Mouse (Mus musculus) hindbrain, embryonic 15.5 days (tissue): ENCODE data around the gene Pacrg. TPM values are rescaled to one million over a fixed set of nuclear protein-coding genes. Genes with fewer than 3 reads are reported as not detected.
A peak's percentile ranks its signal among the peaks of the same experiment; 100 is the strongest.

ENCODE experiments used
- ATAC-seq: fragments of 200-750 bp; cut with Nextera tagmentation; 2 replicates; pipeline ENCODE4 v1.8.0; 2017; ENCODE audit warnings: low read depth, moderate number of reproducible peaks, moderate TSS enrichment; ENCODE audit not compliant: low FRiP score
- H3K27ac ChIP-seq: fragments of 300-500 bp; sonication (generic); replicated peaks from 2 replicates; pipeline ENCODE4 v1.5.1; 2015; ENCODE audit warnings: mild to moderate bottlenecking, inconsistent platforms
- H3K27me3 ChIP-seq: fragments of 300-500 bp; sonication (generic); 2 replicates; pipeline ENCODE4 v1.6.1; 2015; ENCODE audit warnings: control low read depth, inconsistent platforms
- H3K36me3 ChIP-seq: fragments of 300-500 bp; sonication (generic); 2 replicates; pipeline ENCODE4 v1.6.1; 2015; ENCODE audit warnings: control low read depth, inconsistent platforms
- H3K4me1 ChIP-seq: fragments of 300-500 bp; sonication (generic); replicated peaks from 2 replicates; pipeline ENCODE4 v1.6.1; 2015; ENCODE audit warnings: control low read depth, inconsistent platforms
- H3K4me2 ChIP-seq: fragments of 300-500 bp; sonication (generic); 2 replicates; pipeline ENCODE4 v1.6.1; 2015; ENCODE audit warnings: moderate library complexity, mild to moderate bottlenecking, inconsistent platforms
- H3K4me3 ChIP-seq: fragments of 300-500 bp; sonication (generic); 2 replicates; pipeline ENCODE4 v1.5.1; 2015; ENCODE audit warnings: mild to moderate bottlenecking, inconsistent platforms
- H3K9ac ChIP-seq: fragments of 300-500 bp; sonication (generic); 2 replicates; pipeline ENCODE4 v1.6.1; 2015; ENCODE audit warnings: inconsistent platforms
- H3K9me3 ChIP-seq: fragments of 300-500 bp; sonication (generic); 2 replicates; pipeline ENCODE4 v1.6.1; 2016; ENCODE audit warnings: control low read depth, inconsistent platforms
- whole genome bisulfite sequencing: fragments of 180-500 bp; shearing (Covaris S2); methylation state at CpG from one replicate; pipeline ENCODE4 v1.1.7; 2015; 5-methylcytosine and 5-hydroxymethylcytosine counted together
- polyA plus RNA-seq: library from polyadenylated mRNA; unstranded; fragments of >200 nt; fragmentation: Nextera tagmentation; extraction: Ambion mirVana; gene quantifications from 2 replicates; pipeline ENCODE4 v1.2.1, GENCODE M21; 2015

Pacrg gene
- polyA plus RNA-seq, 1 experiment from 2014 or later: 17.9 TPM

- ATAC-seq: no peak
- no peaks in the 10 kb centered on the region for H3K36me3 ChIP-seq
- 67% methylated on average over 1 of the region's 1 CpGs for WGBS
Observed at GRCm38 (mm10) chr17:10639816-10640215, 200.3 kb downstream of the Pacrg start.

GRCm38 (mm10) chr17:10635955-10636470, 204.1 kb downstream of the Pacrg start:
- ATAC-seq: no peak
- 60% methylated on average over 8 of the region's 8 CpGs for WGBS
- Histone ChIP-seq H3K4me1 (no peaks in the 10 kb centered on the region), H3K9me3 (no peaks in the 10 kb centered on the region), H3K4me3 (no peak overlapping the region), H3K36me3 (no peaks in the 10 kb centered on the region), H3K27me3 (no peaks in the 10 kb centered on the region), H3K27ac (no peak overlapping the region), H3K9ac (no peak overlapping the region), H3K4me2 (no peak overlapping the region)

More at GRCm38 (mm10) chr17:10639816-10640215, 200.3 kb downstream of the Pacrg start:
- H3K4me1 ChIP-seq: no peaks in the 10 kb centered on the region
- no peak overlapping the region for H3K27ac ChIP-seq
- H3K9me3 ChIP-seq: no peaks in the 10 kb centered on the region
- no peak overlapping the region for H3K4me3 ChIP-seq
- no peak overlapping the region for H3K9ac ChIP-seq
- no peaks in the 10 kb centered on the region for H3K27me3 ChIP-seq
- H3K4me2 ChIP-seq: no peak overlapping the region

GRCm38 (mm10) chr17:10635470-10635869, 204.6 kb downstream of the Pacrg start:
- Histone ChIP-seq H3K4me3 (no peak overlapping the region), H3K4me2 (no peak overlapping the region), H3K9ac (no peak overlapping the region), H3K36me3 (no peaks in the 10 kb centered on the region), H3K4me1 (peaks cover 1% of the 10 kb centered on the region; the same call in 1 of the 2 replicates), H3K27me3 (no peaks in the 10 kb centered on the region), H3K27ac (no peak overlapping the region), H3K9me3 (no peaks in the 10 kb centered on the region)
- ATAC-seq: no peak
- WGBS: 89% methylated on average over 11 of the region's 11 CpGs

GRCm38 (mm10) chr17:10635046-10635445, 205.1 kb downstream of the Pacrg start:
- no peak overlapping the region for H3K4me2 ChIP-seq
- H3K9ac ChIP-seq: no peak overlapping the region
- H3K36me3 ChIP-seq: no peaks in the 10 kb centered on the region
- WGBS: 90% methylated on average over 6 of the region's 6 CpGs
- no peak for ATAC-seq
- H3K9me3 ChIP-seq: no peaks in the 10 kb centered on the region
- H3K27me3 ChIP-seq: no peaks in the 10 kb centered on the region
- H3K4me3 ChIP-seq: no peak overlapping the region
- H3K27ac ChIP-seq: no peak overlapping the region
- peaks cover 4% of the 10 kb centered on the region; the same call in 1 of the 2 replicates for H3K4me1 ChIP-seq

GRCm38 (mm10) chr17:10633769-10634168, 206.3 kb downstream of the Pacrg start:
- no peaks in the 10 kb centered on the region for H3K27me3 ChIP-seq
- H3K9ac ChIP-seq: no peak overlapping the region
- H3K4me3 ChIP-seq: no peak overlapping the region
- H3K4me2 ChIP-seq: no peak overlapping the region
- peaks cover 4% of the 10 kb centered on the region; the same call in 1 of the 2 replicates for H3K4me1 ChIP-seq
- H3K27ac ChIP-seq: no peak overlapping the region
- H3K36me3 ChIP-seq: no peaks in the 10 kb centered on the region
- H3K9me3 ChIP-seq: no peaks in the 10 kb centered on the region
- ATAC-seq: no peak
- WGBS: 96% methylated on average over 7 of the region's 7 CpGs

- 88% methylated on average over 4 of the region's 4 CpGs for WGBS
- ATAC-seq: no peak
Observed at GRCm38 (mm10) chr17:10628240-10628639, 211.9 kb downstream of the Pacrg start.

GRCm38 (mm10) chr17:10627476-10627875, 212.6 kb downstream of the Pacrg start:
- Histone ChIP-seq H3K4me3 (no peak overlapping the region), H3K36me3 (no peaks in the 10 kb centered on the region), H3K9me3 (no peaks in the 10 kb centered on the region), H3K4me2 (no peak overlapping the region), H3K27ac (no peak overlapping the region), H3K27me3 (no peaks in the 10 kb centered on the region), H3K9ac (no peak overlapping the region), H3K4me1 (peaks cover 18% of the 10 kb centered on the region)
- ATAC-seq: no peak
- WGBS: 40% methylated on average over 2 of the region's 2 CpGs

More at GRCm38 (mm10) chr17:10628240-10628639, 211.9 kb downstream of the Pacrg start:
- Histone ChIP-seq H3K4me1 (peaks cover 18% of the 10 kb centered on the region), H3K9me3 (no peaks in the 10 kb centered on the region), H3K9ac (no peak overlapping the region), H3K36me3 (no peaks in the 10 kb centered on the region), H3K4me2 (no peak overlapping the region), H3K27ac (no peak overlapping the region), H3K4me3 (no peak overlapping the region), H3K27me3 (no peaks in the 10 kb centered on the region)

GRCm38 (mm10) chr17:10626299-10627095, 213.6 kb downstream of the Pacrg start:
- Histone ChIP-seq H3K27me3 (no peaks in the 10 kb centered on the region), H3K36me3 (no peaks in the 10 kb centered on the region), H3K9ac (no peak overlapping the region), H3K4me3 (no peak overlapping the region), H3K9me3 (no peaks in the 10 kb centered on the region), H3K4me1 (peaks cover 18% of the 10 kb centered on the region), H3K4me2 (no peak overlapping the region), H3K27ac (0 out of 2 replicates have a peak overlapping the region, but pooled peaks have one; percentile 30)
- no peak for ATAC-seq
- WGBS: 67% methylated on average over 13 of the region's 13 CpGs

- Histone ChIP-seq H3K9ac (no peak overlapping the region), H3K4me3 (no peak overlapping the region), H3K27ac (no peak overlapping the region), H3K36me3 (no peaks in the 10 kb centered on the region), H3K4me1 (peaks cover 13% of the 10 kb centered on the region), H3K4me2 (no peak overlapping the region), H3K27me3 (no peaks in the 10 kb centered on the region), H3K9me3 (no peaks in the 10 kb centered on the region)
- no peak for ATAC-seq
- 94% methylated on average over 6 of the region's 6 CpGs for WGBS
Observed at GRCm38 (mm10) chr17:10624699-10625424, 215.2 kb downstream of the Pacrg start.

GRCm38 (mm10) chr17:10620621-10621020, 219.5 kb downstream of the Pacrg start:
- H3K4me2 ChIP-seq: no peak overlapping the region
- H3K4me3 ChIP-seq: no peak overlapping the region
- H3K27ac ChIP-seq: no peak overlapping the region
- H3K36me3 ChIP-seq: no peaks in the 10 kb centered on the region
- no peaks in the 10 kb centered on the region for H3K9me3 ChIP-seq
- no peaks in the 10 kb centered on the region for H3K27me3 ChIP-seq
- ATAC-seq: no peak
- no peak overlapping the region for H3K9ac ChIP-seq
- peaks cover 10% of the 10 kb centered on the region; the same call in 1 of the 2 replicates for H3K4me1 ChIP-seq
- 42% methylated on average over 2 of the region's 2 CpGs for WGBS

GRCm38 (mm10) chr17:10619881-10620280, 220.2 kb downstream of the Pacrg start:
- Histone ChIP-seq H3K9ac (no peak overlapping the region), H3K36me3 (no peaks in the 10 kb centered on the region), H3K27ac (no peak overlapping the region), H3K27me3 (no peaks in the 10 kb centered on the region), H3K9me3 (no peaks in the 10 kb centered on the region), H3K4me2 (no peak overlapping the region), H3K4me3 (no peak overlapping the region), H3K4me1 (peaks cover 10% of the 10 kb centered on the region; the same call in 1 of the 2 replicates)
- no peak for ATAC-seq
- WGBS: 78% methylated on average over 3 of the region's 3 CpGs

- Histone ChIP-seq H3K36me3 (no peaks in the 10 kb centered on the region), H3K4me3 (no peak overlapping the region), H3K9me3 (no peaks in the 10 kb centered on the region), H3K27me3 (no peaks in the 10 kb centered on the region), H3K4me1 (peaks cover 10% of the 10 kb centered on the region; the same call in 1 of the 2 replicates), H3K9ac (no peak overlapping the region), H3K27ac (0 out of 2 replicates have a peak overlapping the region, but pooled peaks have one; percentile 29), H3K4me2 (no peak overlapping the region)
- 56% methylated on average over 4 of the region's 4 CpGs for WGBS
- no peak for ATAC-seq
Observed at GRCm38 (mm10) chr17:10617656-10618055, 222.5 kb downstream of the Pacrg start.
